Mouse (Mus musculus): ENCODE data around the gene Nfia.

Nfia gene

DNA sequence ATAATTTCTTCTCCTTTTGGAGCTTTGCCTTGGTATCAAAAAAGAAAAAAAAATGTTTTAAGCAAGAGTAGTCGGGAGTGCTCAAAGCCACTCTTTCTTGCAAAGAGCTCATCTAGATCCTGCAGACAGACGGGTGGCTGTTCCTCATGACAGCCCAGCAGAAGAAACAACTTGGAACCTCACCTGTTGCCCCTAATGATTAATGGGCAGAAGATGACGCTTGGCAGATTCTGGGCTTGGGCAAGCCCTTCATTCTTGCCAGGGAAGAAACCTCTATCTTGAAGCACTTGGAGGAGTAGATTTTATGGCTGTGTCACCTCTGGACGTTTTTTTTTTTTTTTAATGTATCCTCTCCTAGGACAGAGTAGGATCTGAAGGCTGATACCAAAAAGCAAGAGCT lies 285.2 kb downstream of the Nfia start:
- DNase-seq (ENCODE audit: low spot score in 2 of 2): no peak

DNA sequence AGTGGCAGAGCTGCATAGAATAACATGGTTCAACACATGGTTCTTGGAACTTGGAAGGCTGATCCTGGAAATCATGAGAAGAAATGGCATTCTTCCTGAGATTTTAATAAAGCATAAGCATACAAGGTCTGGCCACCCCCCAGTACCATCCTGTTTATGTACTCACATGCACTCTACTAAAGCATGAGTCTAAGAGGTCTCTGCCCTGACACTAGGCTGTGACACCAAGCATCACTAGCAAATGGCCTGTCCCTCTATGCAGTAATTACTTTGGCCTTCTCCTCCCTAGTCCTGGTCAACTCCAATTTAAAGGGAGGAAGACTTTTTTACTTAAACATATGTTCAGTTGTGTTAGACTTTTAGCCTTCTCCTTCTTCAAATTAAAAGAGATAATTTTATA lies 285.6 kb downstream of the Nfia start:
- DNase-seq (ENCODE audit: low spot score in 2 of 2): no peak

DNA sequence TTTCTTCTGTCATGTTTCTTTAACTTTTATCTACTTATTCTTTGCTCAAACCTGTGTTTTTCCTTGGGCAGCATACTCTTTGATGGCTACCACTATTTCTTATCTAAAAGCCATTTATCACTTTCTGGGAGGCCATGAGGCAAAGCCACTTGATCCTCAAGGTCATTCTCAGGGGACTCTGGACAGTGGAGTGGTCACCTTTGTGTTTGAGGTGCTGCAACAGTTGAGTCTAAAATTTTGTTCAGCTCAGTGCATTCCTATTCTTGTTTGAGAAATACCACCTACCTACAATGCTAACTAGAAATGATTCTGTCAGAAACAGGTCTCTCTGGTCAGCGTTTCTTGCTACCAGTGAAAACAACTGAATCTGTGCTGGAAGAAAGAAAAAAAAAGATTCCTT lies 288.1 kb downstream of the Nfia start:
- DNase-seq (ENCODE audit: low spot score in 2 of 2): no peak

DNA sequence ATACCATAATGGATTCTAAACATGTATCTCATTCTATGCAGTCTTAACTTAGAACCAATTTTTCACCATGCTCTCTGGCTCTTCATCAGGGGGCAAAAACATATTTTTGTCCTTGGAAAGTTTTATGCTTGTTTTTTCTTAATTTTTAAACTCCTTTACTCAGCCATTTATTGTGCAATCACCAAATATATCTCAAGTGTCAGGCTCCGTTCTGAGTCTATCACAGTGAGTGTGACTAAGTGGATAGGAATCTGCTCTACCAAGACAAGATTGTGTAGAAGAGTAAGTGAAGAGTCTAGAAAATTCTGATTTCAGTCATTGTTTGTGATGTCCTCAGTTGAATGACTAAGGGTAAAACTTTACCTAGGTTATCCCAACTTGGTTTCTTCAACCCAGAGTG lies 288.6 kb downstream of the Nfia start:
- no peak for DNase-seq (ENCODE audit: low spot score in 2 of 2)

DNA sequence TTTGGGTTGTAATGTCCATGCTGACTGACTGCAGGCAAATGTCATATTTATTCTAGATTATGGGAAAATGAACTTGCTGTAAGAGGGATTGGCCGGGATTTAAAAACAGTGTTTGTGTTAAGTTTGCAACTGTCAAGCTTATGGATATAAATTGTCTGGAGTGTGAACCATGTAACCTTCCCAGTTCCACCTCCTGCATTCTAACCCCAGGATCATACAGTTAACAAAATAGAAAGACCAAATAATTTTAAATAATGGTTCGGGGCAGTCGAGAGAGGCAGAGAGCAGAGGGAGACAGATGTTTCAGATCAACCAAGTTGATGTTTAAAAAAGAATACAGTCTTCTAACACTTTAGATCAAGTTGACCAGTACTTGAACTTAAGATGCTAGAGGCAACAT lies 290.7 kb downstream of the Nfia start:
- no peak for DNase-seq (ENCODE audit: low spot score in 2 of 2)

DNA sequence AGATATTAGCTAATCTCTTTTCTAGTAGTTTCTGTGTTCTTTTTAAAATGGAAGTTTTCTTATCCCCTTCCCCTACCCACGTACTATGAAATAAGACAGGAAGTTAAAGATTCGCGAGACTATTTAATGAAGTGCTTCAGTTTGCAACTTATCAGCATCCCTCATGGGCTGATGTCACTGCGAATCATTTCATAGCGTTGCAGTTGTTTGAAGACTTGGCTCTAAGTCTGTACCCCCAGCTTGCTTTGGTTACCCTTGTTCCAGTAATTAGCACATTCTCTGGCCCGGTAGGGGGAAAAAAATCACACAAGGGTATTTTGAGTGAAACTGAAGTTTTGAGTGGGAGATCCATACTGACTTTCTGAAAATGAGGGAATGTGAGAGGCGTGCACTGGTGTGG lies 303.6 kb downstream of the Nfia start:
- no peak for DNase-seq (ENCODE audit: low spot score in 2 of 2)

DNA sequence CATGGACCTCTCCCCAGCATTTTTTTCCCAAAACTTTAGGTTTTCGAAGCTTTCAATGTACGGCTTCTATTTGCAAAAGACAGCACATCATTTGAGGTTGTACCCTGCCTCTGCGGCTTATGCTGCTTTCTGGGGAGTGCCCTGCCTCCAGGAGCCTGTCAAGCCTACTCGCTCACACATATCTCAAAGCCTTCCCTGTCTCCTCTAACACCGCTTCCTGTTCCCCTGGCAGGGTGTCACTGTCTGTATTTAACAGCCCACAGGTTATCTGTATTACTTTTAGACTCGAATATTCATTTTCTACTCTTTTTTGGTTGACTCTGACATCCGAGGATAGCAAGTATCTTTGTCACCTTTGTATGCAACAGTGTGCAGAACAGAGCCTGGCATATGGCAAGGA lies 304.1 kb downstream of the Nfia start:
- no peak for DNase-seq (ENCODE audit: low spot score in 2 of 2)

DNA sequence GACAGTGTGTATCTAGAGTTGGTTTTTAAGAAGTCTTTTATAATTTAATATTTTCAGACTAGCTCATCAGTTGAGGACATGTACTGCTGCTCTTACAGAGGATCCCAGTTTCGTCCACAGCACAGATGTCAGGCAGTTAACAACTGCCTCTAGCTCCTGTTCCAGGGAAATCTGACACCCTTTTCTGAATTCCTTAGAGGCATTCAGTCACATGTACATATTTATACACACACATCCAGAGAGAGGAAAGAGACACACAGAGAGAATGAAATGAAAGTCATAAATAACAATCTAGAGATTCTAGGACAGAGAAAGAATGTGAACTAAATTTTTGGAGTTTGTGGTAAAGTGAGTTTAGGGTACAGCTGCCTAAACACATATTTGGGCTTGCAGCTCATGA lies 308.1 kb downstream of the Nfia start:
- no peak for DNase-seq (ENCODE audit: low spot score in 2 of 2)

DNA sequence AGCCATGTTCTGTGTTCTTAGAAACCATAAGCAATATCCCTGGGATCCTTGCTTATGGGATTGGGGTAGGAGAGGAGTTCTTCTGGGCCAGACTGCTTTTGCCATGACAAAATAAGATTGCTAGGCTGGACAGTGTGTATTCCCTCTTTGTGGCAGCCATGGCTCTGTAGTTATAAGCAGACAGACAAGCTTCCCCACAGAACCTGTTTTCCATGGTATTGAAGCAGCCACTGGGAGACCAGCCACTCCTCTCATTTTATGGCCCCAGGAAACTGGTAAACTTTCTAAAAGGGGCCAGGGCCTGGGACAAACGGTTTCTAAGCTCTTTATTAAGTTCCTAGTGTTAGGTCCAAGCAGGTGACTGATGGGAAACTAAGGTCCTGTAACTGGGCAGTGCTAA lies 309.4 kb downstream of the Nfia start:
- no peak for DNase-seq (ENCODE audit: low spot score in 2 of 2)

DNA sequence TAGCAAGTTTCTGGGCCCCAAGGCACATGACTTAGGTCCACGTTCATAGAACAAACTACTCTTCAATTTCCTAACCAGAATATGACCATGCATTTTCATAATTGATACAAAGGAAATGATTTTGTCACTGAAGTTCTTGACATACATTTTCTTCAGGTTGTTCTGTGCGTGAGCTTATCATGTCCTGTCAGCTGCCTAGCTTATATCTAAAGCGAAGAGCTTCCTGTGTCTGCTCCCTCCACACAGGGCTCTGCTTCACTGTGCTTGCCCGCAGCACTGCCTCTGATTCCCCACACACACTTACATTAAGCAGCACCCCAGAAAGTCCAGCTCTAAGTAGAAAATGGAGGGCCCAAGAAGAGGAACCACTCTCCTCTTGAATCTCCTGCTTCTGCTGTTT lies 310.0 kb downstream of the Nfia start:
- no peak for DNase-seq (ENCODE audit: low spot score in 2 of 2)

DNA sequence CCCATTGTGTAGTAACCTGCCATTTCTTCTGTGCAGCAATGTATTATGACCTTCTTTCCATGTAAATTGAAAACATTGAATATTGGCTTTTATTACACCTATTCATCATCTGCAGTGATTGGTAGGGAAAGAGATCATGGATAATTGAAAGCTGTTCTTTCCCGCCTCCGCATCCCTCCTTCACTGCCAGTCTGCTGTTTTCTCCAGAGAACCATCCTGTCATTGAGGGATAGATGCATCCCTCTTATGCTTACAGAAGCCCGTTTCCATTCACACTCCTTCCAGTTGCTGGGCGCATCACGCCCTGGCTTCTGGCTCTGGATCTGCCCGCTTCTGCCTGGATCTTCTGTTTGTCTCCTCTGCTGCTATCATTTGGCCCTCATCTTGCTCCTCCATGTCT lies 312.5 kb downstream of the Nfia start:
- no peak for DNase-seq (ENCODE audit: low spot score in 2 of 2)

DNA sequence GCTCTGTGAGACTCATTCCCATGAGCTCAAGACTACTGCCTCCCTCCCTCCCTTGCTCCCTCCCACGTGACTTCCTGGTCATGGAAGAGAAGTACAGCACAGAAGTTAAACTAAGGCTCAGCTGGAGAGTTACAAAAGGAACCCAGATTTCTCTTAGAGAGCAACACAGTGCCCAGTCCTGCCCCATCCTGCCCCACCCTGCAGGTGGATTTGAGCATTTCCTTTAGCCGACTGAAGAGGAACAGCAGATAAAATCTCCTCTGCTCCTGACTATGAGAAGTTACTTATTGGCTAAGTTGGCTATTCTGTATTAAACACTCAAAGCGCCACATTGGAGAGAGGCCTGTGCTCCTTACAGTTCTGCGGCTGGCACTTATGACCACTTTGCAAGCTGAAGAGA lies 314.4 kb downstream of the Nfia start:
- DNase-seq (ENCODE audit: low spot score in 2 of 2): no peak

DNA sequence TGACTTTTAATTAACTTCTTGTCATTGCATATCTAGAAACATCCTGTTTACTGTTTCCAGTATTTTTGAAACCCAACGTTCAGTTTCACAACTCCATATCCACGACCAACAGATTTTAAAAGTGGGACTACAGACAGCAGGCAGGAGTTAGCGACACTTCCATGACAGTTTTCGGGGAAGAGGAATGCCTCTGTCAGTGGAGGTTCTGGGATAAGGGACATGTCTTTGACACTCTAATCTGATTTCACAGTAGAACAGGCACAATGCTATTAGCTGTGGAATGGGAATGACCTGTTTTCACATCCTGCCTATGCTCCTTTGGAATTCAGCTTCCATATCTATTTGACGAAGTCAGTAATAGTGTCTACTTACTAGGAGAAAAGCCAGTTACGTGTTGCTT lies 317.5 kb downstream of the Nfia start:
- DNase-seq (ENCODE audit: low spot score in 2 of 2): no peak

DNA sequence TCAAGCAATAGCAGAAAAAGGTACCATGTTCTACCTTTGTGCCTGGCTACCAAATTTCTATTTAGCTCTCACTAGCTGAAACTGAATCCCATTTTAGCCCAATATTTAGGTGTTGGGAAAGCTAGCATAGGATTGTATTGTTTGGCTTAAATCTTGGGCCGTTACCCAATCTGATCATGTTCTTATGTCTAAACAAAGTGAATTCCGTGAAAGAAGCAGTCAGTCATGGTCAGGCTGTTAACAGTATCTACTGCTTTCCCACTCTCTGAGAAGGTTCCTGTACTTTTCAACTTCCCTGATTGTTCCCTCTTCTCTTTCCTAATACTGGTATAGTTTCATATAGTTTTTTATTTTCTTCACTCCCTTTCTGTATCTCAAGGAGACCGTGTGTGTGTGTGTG lies 318.1 kb downstream of the Nfia start:
- no peak for DNase-seq (ENCODE audit: low spot score in 2 of 2)

DNA sequence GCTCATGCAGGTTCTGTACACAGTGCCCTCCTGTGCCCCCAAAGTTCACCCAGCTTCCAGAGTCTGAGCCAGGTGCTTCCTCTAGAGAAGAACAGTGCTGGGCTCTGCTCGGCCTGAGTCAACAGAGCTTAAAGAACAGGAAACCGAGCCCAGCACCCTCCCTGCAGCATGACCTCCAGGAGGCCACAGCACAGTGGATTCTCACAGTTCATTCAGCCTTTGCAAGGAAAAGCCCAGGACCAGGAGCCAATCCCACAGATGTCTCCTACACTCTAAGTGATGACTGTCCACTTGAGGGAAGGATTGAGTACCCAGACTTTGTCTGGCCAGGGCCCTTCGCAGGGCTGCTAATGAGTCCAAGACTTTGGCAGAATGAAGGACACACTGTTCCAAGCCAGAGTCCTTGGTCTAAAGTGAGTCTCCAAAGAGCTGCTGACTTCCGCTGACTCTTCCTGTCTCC lies 318.9 kb downstream of the Nfia start:
- DNase-seq (ENCODE audit: low spot score in 2 of 2): no peak

DNA sequence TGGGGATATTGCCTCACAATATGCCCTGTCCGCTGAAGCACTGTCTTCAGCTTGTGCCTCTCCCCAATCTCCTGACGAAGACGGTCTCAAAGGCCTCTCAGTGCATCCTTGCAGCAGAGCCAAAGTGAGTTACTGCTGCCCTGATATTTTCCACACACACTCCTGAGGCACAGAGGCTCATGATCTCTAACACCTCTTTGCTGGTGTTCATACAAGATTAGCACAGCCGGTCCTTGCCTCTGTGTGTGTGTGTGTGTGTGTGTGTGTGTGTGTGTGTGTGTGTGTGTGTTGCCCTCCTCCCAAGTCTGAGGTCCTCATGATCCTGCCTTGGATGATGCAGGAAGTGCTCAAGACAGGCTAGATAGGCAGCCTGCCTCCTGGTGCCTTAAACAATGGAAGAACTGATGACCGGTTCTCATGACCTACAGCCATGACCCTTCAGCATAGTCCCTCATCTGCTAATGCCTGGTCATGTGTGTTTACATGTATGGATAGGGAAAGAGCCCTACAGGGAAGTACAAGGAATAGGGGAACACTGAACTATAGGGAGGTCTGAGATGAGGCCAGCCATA lies 319.5 kb downstream of the Nfia start:
- no peak for DNase-seq (ENCODE audit: low spot score in 2 of 2)

DNA sequence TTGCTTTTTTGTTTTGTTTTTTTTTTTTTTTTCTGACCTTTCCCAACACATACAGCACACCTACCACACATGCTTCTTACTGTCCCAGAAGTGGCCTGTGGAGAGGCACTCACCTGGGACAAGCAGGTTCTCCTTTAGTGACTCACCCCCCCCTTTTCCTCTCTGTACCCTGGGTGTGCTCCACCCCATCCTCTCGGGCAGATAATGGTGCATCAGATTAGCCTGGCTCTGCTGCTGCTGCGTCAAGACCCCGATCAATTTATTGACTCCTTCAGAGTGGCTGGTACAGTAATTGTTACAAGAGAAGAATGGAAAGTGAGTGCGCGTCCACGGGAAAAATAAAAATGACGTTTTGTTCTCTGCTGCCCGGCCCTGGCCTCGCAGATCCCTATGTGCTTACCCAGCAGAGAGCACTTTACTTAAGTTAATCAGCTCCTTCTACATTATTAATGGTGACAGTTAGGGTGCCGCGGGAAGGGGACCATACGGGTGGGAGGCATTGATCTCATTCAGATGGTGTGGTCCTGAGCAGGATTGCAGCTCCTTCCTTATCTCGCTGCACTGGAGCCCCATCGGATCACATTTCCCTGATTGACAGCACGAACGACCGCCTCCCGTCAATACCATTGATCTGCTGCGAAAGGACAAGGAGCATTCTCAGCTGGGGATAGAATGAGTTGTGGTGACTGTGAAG lies 321.7 kb downstream of the Nfia start:
- DNase-seq (ENCODE audit: low spot score in 2 of 2): no peak

DNA sequence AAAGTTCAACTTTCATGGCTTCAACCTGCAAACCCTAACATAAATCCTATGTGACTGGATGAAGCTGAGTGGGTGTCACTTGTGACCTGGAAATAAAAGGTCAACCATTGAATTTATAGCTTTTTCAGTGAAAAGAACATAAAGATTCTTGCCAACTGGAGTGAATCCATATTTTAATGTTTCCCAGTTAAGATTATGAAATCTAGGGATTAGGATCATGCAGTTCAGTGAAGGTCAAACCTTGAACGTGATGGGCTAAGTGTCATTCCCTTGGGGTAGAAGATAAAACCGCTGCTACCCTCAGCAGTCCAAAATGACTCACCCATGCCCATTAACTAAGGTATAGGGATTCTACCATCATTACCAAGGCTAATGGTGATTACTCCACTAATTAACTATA lies 322.5 kb downstream of the Nfia start:
- DNase-seq (ENCODE audit: low spot score in 2 of 2): no peak

DNA sequence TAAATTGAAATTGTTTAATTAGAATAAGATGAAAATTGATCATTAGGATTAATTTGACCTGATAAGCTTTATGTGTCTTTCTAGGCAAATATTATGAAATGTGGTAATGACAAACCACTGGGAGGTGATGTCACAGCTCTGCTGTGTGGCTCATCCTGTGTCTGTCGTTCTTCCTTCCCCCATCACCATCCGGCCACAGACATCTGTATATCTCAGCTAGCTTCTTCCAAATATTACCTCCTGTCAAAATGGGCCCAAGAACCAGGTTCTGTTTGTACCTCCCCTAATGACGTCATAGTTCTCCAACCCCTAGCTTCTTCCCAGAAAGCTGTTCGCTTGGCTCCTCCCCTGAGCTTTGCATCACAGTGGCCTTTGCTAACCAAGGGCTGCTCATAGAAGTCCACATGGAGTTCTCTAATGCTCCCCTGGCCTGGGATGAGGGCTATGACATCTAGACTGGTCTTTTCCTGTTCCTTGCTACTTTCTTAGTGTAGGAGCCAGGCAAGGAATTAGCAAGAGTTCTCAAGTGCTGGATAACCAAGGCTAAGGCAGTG lies 324.6 kb downstream of the Nfia start:
- DNase-seq (ENCODE audit: low spot score in 2 of 2): no peak

DNA sequence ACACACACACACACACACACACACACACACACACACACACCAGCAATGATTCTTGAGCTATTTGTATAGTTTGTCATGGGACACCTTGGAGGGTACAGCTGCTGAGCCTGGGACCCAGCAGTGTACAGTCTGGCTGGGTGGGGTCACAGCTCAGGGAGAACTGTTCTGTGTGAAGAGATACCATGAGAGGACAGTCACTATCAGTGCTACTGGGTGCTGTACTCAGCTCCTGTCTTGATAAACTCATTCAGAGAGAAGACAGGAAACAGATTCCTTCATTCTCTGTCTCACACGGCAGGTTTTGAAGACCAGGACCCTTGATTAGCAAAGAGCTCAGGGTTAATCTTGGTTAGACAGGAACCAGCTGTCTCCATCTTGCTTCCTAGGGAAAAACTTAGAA lies 326.1 kb downstream of the Nfia start:
- DNase-seq (ENCODE audit: low spot score in 2 of 2): no peak

DNA sequence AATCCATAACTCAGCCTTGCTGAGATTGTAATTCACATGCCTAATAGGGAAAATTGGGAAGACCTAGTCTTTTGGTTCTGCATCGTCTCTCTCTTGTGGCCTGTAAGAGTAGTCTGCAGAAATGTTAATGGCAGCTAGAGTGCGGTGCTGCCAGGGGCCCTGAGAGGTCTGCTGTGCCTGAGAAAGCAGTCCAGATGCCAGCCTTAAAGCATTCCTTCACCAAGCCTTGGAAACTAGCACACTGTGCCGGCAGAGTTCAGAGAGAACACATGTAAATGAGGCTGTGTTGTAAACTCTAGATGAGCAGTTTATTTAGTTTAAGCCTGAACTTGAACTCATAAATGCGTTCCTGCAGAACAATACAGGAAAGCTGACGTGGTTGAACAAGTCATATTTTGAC lies 326.9 kb downstream of the Nfia start:
- DNase-seq (ENCODE audit: low spot score in 2 of 2): no peak

DNA sequence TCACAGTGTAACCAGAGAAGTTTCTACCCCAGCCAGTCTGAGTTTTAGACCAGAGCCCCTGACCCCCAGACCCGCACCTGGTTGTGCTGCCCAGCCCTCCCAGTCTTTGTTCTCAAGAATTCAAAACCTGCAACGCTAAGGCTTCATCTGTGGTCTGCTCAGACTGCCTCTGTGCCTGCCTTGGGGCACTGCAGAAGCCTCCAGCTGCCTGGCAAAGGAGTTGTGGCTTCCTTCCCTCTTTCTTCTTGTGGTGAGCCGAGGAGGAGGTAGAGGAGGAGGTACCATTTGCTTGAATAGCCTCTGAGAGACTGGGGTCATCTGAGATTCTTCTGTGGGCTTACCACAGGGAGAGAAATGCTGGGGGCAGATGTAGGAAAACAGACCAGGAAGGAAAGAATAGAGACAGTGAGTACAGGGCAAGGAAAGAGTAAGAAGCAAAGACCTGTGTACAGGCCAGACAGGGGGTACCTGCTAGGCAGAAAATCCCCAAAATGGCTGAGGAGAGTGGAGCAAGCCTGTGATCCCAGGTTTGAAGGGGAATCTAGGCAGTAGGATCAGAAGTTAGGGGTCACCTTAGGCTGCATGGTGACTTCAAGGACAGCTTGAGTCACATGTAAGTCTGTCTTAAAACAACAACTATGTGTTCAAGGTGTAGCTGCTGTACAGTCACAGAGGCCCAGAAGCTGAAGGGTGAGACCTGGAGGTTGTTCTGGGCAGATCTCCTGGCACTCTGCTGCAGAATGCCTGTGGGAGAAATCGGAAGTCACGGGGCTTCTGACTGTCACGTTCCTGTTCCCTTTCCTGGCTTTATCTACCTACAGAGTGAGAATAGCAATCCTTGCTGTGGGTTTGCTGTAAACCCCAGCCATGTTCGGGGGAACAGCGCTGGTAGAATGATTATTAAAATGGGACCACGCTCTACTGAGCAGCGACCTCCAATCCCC lies 328.9 kb downstream of the Nfia start:
- no peak for DNase-seq (ENCODE audit: low spot score in 2 of 2)
